Mouse (Mus musculus) spleen, adult 18-20 months (tissue): ENCODE results near the gene Elp6.

ENCODE experiments used
- DNase-seq, 2 experiments: peaks; one replicate each; pipeline ENCODE4 v3.0.0; 2022; ENCODE audit warnings: mixed read lengths in 2 of 2

The Elp6 gene

DNA sequence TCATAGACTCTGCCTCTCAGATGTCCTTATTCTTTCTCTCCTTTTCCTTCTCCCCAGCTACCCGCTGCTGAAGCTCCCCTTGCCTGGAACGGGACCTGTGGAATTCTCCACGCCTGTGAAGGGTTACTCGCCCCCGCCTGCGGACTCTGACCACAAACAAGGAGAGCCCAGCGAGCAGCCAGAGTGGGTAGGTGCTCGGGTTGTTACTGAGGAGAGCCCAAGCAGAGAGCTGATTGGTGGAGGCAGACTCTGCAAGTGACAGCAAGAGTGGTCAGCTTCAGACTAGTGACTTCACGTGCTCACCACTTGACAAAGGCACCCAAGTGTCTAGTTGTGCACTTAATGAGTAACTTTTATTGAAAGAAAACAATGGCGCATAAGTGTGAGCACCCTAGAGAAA, 57.4 kb downstream of the Elp6 start:
- no peak for DNase-seq

DNA sequence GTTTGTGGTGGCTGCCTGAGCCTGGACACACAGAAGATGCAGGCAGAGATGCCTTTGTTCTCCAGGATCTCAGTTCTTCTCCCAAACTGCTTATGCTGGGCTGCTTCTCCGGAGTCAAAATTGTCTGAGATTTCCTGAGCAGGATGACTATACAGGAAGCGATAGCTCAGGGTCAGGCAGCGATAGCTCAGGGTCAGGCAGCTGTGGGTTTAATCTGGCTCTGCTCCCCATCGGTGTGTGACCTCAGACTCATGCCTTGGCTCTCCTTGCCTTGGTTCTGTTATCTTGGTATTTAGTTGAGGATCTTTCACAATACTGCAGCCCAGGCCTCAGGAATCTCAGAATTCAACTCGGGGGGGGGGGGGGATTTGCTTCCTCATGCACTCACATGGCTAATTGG, 61.8 kb downstream of the Elp6 start:
- DNase-seq = no peak

DNA sequence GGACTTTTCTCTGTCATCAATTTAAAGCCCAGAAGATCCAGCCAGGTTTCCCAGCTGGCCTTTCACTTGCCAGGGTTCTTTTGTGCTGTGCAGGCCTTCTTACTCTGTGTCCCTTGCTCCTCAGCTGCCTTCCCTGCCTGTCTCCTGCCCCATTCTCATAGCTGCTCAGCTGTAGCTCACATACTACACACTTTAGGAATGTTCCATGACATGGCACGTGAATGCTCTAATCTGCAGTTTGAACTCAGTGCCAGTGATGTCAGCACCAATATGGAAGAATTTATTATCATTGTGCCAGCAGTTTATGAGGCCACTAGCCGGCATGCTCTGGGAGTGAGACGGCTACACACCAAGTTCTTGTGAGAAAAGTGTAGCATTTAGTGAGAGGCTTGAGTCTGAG, 64.9 kb downstream of the Elp6 start:
- no peak for DNase-seq
